Mouse (Mus musculus) heart, adult 8-10 months (tissue): ENCODE measurements around the gene Magi1. TPM values are rescaled to one million over a fixed set of nuclear protein-coding genes. Genes with fewer than 3 reads are reported as not detected.

Source experiments
- DNase-seq: peaks from one replicate; pipeline ENCODE4 v3.0.0; 2022; ENCODE audit warnings: low spot score
- total RNA-seq, 4 experiments: library from RNA; stranded (reverse); gene quantifications; 2 replicates each; pipeline ENCODE4 v1.2.4; 2022

The Magi1 gene
- total RNA-seq, 4 experiments from 2014 or later: 11.3 to 16.5 (median 15.2) TPM

DNA sequence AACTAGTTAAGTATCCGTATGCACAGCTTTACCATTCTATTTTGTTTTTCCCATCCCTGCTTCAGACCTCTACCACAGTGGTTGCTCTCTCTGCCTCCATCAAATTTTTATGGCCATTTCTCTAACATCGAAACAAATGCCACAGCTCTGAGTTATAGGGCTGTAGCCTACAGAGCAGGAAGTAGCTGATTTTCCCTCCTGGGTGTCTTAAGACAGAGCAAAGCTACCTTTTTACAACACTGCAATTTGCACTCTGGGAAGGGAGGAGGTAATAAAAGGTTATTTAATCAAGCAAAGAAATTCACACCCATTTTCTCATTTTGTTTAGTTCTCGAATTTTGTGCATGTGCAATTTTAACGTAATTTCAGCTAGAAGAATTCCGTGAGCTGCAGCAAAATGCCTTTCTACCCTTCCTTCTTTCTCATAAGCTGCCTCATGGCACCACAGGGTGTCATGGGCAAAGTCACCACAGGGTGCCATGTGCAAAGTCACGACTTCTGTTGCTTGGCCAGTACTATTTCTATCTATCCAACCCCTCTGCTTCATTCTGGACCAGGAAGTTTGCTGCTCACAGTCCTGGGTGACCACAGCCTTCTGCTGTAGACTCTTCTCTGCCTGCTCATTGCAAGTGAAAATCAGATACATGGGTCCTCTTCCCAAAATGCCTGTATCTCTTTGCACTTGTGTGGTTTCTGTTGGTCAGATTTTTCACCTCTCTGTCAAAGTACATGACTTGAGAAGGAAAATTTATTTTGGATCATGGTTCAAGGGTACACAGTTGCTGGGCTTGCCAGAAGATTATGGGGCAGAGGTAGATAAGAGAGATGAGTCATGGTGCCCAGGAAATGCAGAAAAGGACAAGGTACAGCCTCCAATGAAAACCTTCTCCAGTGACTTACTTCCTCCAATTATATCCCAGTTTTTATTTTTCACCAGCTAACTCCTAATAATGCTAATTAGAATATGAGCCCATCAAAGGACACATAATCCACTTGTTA, 167.0 kb downstream of the Magi1 start:
- DNase-seq: no peak

DNA sequence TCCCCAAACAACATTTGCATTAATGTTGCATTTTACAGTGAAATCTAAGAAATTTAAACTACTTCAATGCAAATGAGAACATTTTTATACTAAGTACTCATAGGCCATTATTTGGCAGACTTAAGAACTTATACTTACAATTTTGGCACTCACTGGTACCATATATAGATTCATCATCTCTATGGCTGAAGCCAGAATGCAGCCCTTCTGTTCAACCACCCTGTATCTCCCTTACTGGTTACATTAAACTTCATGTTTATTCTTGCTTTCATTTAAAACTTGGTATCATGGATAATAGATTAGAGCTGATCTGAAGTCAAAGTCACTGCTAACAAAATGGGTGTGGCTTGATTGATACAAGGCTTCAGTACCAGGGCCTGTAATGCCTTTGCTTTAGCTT, 171.9 kb downstream of the Magi1 start:
- no peak for DNase-seq

DNA sequence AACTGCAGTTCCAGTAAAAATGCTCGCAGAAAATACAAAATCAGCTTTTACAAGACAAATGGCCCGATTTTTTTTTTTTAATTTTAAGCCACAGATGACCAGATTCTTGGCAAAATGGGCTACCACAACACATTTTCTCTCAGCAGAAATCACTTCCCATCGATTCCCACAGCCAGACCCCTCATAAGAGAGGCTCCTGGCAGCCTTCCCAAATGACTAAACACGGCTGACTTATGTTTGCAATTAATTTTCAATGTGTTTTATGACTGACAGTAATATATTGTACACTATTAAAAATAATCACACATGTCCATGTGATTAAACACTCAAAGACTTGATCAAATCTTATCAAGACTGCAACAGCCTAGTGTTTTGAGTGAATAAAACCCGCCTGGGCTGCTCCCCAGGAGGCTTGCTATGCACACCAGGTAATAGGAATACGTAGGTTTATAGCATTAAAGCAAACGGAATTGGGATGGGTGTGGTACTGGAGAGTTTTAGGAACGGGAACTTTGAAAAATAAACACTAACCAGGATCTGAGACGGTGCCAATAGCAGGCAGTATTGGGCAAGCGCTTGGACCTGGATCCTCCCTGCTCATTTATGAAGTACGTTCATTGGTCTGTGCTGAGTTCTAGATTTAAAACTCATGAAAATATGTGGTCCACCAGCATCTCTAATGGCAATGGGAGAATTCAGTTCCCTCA, 176.2 kb downstream of the Magi1 start:
- no peak for DNase-seq

DNA sequence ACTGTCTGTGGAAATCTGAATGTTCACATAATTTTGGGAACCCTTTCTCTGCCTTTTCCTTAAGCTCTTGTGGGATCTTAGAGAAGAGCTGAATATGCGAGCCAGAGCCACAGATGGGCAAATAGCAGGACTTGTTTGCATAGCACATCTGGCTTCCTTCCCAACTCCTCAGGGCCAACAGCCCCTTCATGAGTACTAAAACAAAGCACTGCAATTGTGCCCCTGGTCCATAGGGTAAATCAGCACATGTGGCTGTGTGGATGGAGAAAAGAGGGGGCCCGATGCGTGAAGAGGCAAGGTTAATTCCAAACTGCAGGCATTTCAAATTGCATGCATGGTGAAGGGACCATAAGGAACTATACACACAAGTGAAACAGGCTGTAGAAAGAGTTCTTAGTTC, 180.1 kb downstream of the Magi1 start:
- no peak for DNase-seq

DNA sequence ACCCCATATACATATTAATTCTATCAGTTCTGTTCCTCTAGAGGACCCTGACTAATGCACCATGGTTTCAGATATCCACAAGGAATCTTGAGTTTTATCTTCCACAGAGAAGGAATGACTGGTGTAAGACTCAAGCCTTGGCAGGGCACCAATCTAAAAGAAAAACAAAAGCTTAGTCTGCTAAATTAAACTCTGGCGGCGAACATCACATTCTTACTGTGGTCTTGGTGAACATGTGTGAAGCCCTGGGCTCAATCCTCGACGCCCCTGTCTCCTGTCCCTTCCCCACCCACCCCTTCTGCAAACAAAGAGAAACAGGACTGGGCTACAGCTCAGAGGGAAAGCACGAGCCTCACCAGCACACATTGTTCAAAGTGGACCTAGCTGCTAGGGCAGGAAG, 182.5 kb downstream of the Magi1 start:
- no peak for DNase-seq

DNA sequence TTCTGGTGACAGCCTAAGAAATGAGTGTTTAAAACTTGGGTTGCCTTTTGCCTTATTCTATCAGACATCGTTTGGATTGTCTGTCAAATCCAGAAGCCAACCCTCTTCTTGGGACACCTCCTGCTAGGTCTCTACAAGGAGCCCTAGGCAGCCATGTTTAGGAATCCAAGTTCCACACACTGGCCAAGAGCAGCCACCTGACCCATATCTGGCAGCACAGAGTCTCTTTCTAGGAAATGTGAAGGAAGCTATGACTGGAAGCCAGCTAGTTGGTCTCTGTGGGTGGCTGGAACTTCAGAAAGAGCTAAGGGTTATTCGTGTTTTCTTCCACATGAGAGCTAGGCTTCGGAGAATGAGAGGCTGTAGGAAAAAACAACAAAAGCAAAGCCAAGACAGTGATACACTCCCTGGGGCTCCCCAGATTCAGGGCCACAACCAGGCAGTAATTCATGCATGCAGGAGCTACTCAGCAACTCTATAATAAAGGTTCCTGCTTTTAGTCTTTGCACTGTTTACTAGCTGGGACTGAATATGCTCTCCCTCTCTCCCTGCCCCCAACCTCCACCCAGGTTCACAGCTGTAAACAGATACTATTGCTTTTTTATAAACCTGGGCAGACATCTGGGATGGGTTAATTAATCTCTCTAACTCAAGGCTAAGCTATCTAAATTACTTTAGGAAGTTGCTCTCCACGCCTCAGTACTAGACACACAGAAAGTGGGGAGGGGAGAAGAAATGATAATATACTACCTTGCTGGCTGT, 188.6 kb downstream of the Magi1 start:
- DNase-seq: no peak

DNA sequence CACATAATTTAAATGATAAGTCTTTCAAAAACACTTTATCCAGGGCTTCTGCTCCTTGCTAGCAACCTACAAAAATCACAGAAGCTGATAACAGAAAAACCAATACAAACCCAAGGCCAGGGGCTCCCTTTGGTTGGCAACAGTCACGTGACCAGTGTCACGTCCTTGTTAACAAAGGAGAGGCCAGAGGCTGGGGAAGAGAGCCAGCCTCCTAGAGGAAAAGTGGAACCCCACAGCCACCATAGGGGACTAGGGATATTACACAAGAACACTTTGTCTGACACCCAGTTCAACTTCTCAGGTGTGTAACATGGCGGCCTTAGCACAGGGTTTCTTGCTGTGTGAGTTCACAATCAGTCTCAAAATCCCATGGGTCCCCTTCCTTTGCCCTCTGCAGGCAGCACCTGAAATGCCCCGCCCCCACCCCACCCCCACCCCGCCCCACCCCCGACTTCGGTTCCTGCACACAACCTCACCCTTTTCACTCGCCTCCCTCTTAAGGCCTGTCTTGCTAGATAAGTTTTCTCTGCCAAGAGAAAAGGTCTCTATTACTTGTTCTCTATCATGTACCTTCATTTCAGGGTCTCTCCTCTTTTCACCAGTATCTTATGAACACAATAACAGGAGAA, 190.6 kb downstream of the Magi1 start:
- no peak for DNase-seq

DNA sequence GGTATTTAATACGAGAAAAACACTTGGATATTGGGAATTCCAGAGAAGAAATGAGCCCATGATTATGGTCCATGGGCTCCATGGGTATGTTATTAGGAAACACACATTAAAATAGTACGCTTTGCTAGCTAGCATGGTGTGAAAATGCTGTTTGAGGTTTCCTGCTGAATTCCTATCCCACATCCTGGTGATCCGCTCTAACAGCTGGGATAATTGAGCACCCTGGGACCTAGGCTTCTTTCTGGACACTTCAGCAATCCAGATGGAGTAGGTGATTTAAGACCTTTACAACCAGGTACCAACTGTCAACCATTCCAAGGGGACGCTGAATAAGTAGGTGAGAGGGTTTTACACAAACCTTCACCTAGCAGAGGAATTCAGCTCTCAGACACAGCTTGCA, 191.2 kb downstream of the Magi1 start:
- no peak for DNase-seq

DNA sequence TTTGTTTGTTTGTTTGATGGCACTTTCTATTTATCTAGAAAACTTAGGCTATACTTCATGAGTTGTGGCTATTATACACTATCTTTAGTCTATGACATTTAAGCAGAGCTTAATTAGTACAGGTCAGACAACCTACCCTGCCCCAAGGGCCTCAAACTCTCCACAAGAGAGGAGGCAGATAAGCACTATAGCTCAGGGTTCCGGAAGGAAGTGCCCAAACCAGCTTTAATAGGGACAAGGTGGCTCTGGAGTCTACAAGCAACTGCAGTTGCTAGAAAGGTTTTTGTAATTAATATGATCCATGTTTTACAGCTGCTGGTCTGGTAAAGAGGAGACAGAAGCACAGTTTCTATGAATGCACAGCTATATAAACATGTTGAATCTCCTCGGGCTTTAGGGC, 196.9 kb downstream of the Magi1 start:
- DNase-seq: no peak

DNA sequence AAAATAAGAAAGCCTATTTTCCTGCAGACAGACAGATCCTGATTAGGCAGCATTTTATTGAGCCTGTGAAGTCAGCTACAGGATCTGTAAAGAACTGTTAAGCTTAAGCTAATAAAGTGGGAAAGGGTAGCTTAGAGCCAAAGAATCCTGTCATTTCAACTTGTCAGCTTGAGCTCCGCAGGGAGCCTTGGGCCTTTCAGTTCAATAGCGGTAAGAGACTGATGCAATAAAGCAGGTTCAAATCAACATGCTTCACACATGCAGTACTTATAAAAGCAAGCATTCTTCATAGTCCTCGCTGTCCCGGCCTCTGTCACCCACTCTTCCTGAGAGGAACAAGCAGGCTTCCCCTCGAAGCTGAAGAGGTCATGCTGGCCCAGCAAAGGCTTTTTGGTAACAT, 199.0 kb downstream of the Magi1 start:
- no peak for DNase-seq

DNA sequence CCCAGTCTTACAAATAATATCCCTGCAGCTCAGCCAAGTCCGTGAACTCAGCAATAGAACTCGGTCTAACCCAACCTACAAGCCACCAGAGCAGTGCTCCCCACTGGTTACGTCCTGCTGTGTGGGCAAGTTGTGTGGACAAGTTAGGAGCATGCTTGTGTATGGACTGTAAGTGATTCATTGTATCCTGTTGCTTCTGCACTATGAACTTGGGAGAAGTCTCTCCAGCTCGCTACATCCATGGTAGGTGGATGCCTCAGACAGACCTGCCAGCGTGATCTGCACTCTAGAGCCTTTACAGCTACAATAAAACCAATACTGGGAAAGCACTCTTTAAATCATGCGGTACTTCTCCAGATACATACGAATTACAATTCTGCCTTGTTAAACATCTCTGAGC, 200.3 kb downstream of the Magi1 start:
- no peak for DNase-seq

DNA sequence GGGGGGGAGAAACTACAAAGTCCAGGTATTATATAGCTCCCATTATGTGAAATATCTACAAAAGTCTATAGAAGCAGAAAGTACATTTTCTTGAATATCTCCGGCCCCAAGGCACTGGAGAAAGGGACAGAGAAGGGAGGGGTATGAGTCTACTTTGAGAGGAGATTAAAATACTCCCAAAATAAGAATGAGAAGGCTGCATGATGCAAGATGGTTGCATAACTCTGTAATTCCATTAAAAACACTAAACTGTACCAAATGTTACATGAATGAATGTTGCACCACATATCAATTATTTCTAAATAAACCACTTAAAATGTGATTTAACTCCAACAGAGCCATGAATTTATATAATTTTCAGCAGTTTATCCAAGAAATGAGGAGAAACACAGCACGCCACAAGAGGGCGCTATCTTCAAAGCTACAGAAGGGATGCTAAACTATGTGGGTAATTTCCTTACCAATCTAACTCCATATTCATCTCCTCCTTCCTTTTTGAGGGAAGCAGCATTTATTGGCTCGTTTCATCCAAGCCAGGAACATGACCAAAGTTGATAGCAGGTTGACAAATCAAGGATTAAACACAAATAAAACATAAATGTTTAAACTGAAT, 202.7 kb downstream of the Magi1 start:
- DNase-seq: peak; percentile 66

DNA sequence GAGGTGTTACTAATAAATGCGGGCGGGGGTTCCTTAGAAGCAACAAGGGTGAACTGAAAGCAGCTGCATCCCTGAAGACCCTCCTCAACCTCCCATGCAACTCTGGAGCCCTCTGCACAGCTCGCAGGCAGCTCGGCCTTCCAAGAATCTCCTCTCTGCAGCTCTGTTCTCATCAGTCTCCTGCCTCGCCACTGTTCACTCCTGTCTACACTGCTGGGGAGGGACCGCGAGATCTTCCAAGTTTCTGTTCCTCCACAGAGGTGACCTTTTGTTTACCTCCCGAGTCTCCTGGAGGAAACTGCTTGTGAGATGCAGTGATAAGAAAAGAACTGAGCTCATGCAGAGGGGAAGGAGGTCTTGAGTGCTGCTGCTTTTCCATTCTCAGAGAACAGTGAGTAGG, 204.8 kb downstream of the Magi1 start:
- no peak for DNase-seq

DNA sequence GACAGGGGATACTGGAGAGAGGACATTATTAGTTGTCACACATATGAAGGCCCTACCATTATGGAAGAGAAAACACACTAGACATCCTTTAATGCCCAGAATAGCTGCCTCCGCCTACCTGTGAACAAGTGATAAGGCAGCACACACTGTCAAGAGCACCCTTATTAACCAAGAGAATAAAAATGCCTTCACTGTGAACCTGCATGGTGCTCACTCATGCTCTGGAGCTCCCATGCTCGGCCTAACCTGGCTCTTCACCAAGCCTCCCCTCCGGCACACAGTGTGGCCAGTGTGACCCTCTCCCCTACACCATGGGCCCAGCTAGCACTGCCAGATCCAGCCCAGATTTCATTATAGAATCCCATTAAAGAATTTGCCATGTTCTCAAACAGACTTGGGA, 206.7 kb downstream of the Magi1 start:
- DNase-seq: no peak

DNA sequence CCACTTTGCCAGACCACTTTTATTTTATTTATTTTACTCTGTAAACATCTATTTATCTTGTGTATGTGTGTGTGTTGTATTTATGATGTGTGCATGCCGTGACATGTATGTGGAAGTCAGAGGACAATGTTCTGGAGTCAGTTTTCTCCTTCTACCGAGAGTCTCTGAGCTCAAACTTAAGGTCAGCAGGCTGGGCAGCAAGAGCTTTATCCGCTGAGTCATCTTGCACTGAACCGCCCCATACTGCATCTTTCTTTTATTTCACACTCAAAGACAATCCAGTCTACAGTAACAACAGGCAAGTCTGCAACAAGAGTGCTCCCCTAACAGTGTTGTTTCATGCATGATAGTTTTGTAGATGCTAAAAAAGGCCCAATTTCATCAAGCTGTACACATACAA, 207.7 kb downstream of the Magi1 start:
- DNase-seq: no peak

DNA sequence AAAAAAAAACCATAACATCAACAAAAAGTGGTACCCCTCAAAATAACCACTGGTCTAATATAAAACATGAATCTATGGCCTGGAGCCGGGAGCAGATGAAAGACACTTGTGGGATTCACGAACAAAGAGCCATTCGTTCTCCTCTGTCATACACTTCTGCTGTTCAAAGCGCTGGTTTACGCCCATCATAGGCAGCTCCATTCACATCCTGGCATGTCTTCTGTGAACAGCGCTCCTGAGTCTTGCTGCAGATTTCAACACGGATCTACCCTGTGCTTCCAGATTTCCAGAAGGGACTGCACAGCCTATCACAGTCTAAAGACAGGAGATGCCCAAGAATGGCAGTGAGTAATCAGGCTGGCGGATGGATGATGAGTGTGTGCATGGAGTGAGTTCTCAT, 208.5 kb downstream of the Magi1 start:
- no peak for DNase-seq

DNA sequence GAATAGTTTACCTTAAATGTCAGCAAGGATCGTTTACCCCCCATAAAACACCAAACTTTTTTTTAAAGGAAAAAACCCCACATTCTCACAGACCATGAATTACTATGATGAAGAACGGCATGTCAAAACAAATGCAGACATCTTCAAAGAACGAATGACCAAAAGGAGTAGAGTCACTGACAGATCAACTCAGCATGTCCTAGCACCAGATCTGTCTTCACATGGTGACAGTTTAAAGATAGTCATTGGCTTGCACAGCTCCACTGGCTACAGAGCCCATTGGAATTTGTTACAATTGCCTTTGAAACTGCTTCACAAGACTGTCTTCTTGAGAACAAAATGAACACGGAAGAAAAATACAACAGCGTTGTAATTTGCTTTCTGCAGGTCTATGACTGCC, 212.0 kb downstream of the Magi1 start:
- DNase-seq: no peak

DNA sequence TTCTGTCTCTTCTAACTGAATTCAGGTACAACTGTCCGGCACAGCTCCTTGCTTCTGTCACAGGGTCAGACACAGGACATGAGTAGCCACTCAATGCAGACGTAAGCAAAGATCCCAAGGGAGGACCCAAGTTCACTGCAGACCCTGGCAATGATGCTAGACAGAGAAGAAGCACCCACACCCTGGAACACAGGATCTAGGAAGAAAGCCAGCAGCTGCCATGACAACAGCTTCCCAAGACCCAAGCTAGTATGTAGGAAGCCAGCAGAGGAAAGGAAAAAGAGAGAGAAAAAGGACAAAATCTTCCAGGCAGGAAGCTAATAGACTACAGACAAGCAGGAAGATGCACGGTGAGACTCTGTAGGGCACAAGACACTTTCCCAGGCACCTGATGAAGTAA, 213.0 kb downstream of the Magi1 start:
- no peak for DNase-seq

DNA sequence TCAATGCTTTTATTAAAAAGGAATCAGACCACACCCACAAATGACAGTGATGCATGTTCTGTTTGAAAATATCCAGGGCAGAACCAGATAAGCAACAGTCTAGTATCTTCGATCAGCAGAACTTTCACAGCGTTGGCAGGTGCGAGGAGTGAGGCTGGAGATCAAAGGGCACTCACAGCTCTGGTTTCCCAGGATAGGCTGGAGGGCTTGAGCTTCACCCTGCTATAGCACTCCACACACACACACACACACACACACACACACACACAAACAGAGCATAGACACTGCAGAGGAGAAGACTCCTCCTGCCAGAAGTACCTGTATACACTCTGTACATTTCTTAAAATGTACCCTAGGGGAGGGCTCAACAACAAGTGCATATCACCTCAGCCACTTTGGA, 214.3 kb downstream of the Magi1 start:
- DNase-seq: no peak

DNA sequence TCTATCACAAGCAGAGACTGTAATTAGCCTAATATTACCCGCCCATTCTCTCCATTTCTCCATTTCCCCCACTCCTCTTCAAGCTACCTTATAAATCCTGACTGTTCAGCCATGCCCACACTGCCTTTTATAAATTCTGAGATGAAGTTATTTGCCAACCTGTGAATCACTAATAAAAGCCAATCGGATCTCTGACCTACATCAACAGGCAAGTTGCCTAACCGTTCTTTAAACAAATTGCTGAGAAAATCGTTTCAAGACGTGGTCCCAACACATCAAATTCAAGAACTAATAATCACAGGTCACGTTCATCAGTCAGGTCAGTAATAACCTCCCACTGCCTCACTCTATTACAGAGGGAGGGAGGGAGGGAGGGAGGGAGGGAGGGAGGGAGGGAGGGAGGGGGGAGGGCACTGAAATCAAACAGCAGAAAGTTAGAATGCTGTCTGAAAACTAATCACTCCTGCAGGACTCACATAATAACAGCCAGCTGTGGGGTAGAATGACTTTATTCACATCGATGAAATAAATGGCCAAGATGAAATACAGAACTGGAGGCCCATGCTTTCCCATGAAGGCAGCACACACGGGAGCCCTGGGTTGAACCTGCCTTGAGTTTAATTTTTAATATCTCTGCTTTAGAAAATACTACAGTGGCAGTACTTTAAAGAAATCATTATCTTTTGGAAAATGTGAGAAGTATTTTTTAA, 215.8 kb downstream of the Magi1 start:
- no peak for DNase-seq

DNA sequence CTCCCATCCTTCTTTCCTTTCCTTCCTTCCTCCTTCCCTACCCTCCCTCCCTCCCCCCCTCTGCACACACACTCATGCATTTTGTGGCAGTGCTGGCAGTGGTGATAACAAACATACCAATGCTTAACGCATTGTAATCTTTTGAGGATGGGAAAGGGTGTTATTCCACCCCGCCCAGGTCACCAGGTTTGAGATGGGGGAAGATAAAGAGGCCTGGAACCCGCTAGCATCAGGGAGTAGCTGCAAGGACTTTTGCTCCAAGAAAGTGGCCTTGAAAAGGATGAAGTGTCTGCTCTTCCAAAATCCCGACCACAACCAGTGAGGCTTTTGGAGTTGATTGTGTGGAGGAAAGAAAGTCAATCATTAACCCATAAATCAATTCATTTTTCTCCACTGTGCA, 218.9 kb downstream of the Magi1 start:
- no peak for DNase-seq
